Mouse (Mus musculus): ENCODE measurements around the gene Tmem184a. TPM values are rescaled to one million over a fixed set of nuclear protein-coding genes. Genes with fewer than 3 reads are reported as not detected.

Tmem184a gene
- polyA plus RNA-seq, 1 experiment from 2014 or later, result 39.7 TPM

GRCm38 (mm10) chr5:139797473-139798167, 22.1 kb downstream of the Tmem184a start:
- H3K27me3 ChIP-seq (ENCODE audit: control insufficient read depth, insufficient read depth, low read length), result no peaks in the 10 kb centered on the region
- 0 out of 2 replicates have a peak, but pooled peaks have one; percentile 18 for ATAC-seq (ENCODE audit: insufficient read depth, low FRiP score)
- peaks cover 56% of the 10 kb centered on the region for H3K4me1 ChIP-seq (ENCODE audit: control insufficient read depth, insufficient read depth, low read length)
- H3K36me3 ChIP-seq (ENCODE audit: control insufficient read depth, insufficient read depth, low read length), result no peaks in the 10 kb centered on the region
- peak overlapping the region; percentile 85 for H3K27ac ChIP-seq (ENCODE audit: low read length)
- peak overlapping the region; percentile 55 for H3K4me2 ChIP-seq (ENCODE audit: low read depth, low read length)
- WGBS, result 32% methylated on average over 11 of the region's 11 CpGs
- H3K4me3 ChIP-seq (replicated peaks; ENCODE audit: low read length), result no peak overlapping the region; the same call in 1 of the 2 replicates
- no peaks in the 10 kb centered on the region for H3K9me3 ChIP-seq (replicated peaks; ENCODE audit: control insufficient read depth, low read length)
- peak overlapping the region; percentile 66 for H3K9ac ChIP-seq (ENCODE audit: low read length)

- H3K9ac ChIP-seq (ENCODE audit: low read length), result peak overlapping the region; percentile 66
- peak overlapping the region; percentile 55 for H3K4me2 ChIP-seq (ENCODE audit: low read depth, low read length)
- H3K4me3 ChIP-seq (replicated peaks; ENCODE audit: low read length), result peak overlapping the region; percentile 32
- ATAC-seq (ENCODE audit: insufficient read depth, low FRiP score), result peak; percentile 84
- H3K9me3 ChIP-seq (replicated peaks; ENCODE audit: control insufficient read depth, low read length), result no peaks in the 10 kb centered on the region
- peaks cover 63% of the 10 kb centered on the region for H3K4me1 ChIP-seq (ENCODE audit: control insufficient read depth, insufficient read depth, low read length)
- 7% methylated on average over 13 of the region's 13 CpGs for WGBS
- H3K36me3 ChIP-seq (ENCODE audit: control insufficient read depth, insufficient read depth, low read length), result no peaks in the 10 kb centered on the region
- peak overlapping the region; percentile 85 for H3K27ac ChIP-seq (ENCODE audit: low read length)
- no peaks in the 10 kb centered on the region for H3K27me3 ChIP-seq (ENCODE audit: control insufficient read depth, insufficient read depth, low read length)
Measured at GRCm38 (mm10) chr5:139796900-139797299, 22.8 kb downstream of the Tmem184a start.

- no peaks in the 10 kb centered on the region for H3K9me3 ChIP-seq (replicated peaks; ENCODE audit: control insufficient read depth, low read length)
- H3K36me3 ChIP-seq (ENCODE audit: control insufficient read depth, insufficient read depth, low read length), result no peaks in the 10 kb centered on the region
- WGBS, result 71% methylated on average over 9 of the region's 9 CpGs
- H3K4me3 ChIP-seq (replicated peaks; ENCODE audit: low read length), result no peak overlapping the region
- H3K4me2 ChIP-seq (ENCODE audit: low read depth, low read length), result peak overlapping the region; percentile 55; the same call in 1 of the 2 replicates
- peak overlapping the region; percentile 82 for H3K27ac ChIP-seq (ENCODE audit: low read length)
- peaks cover 64% of the 10 kb centered on the region for H3K4me1 ChIP-seq (ENCODE audit: control insufficient read depth, insufficient read depth, low read length)
- H3K27me3 ChIP-seq (ENCODE audit: control insufficient read depth, insufficient read depth, low read length), result no peaks in the 10 kb centered on the region
- peak overlapping the region; percentile 63 for H3K9ac ChIP-seq (ENCODE audit: low read length)
- no peak for ATAC-seq (ENCODE audit: insufficient read depth, low FRiP score)
Measured at GRCm38 (mm10) chr5:139796001-139796620, 23.6 kb downstream of the Tmem184a start.

- ATAC-seq (ENCODE audit: insufficient read depth, low FRiP score), result no peak
- H3K27ac ChIP-seq (ENCODE audit: low read length), result no peak overlapping the region
- H3K27me3 ChIP-seq (ENCODE audit: control insufficient read depth, insufficient read depth, low read length), result no peaks in the 10 kb centered on the region
- no peak overlapping the region for H3K4me2 ChIP-seq (ENCODE audit: low read depth, low read length)
- H3K9me3 ChIP-seq (replicated peaks; ENCODE audit: control insufficient read depth, low read length), result no peaks in the 10 kb centered on the region
- WGBS, result 56% methylated on average over 10 of the region's 10 CpGs
- peak overlapping the region; percentile 29; the same call in 1 of the 2 replicates for H3K9ac ChIP-seq (ENCODE audit: low read length)
- H3K4me3 ChIP-seq (replicated peaks; ENCODE audit: low read length), result no peak overlapping the region
- no peaks in the 10 kb centered on the region for H3K36me3 ChIP-seq (ENCODE audit: control insufficient read depth, insufficient read depth, low read length)
- peaks cover 67% of the 10 kb centered on the region for H3K4me1 ChIP-seq (ENCODE audit: control insufficient read depth, insufficient read depth, low read length)
Measured at GRCm38 (mm10) chr5:139794938-139795337, 24.8 kb downstream of the Tmem184a start.

- WGBS, result 82% methylated on average over 5 of the region's 5 CpGs
- Histone ChIP-seq H3K27ac (ENCODE audit: low read length) (peak overlapping the region; percentile 90), H3K9me3 (replicated peaks; ENCODE audit: control insufficient read depth, low read length) (no peaks in the 10 kb centered on the region), H3K9ac (ENCODE audit: low read length) (peak overlapping the region; percentile 76; the same call in 1 of the 2 replicates), H3K4me1 (ENCODE audit: control insufficient read depth, insufficient read depth, low read length) (peaks cover 67% of the 10 kb centered on the region), H3K4me2 (ENCODE audit: low read depth, low read length) (peak overlapping the region; percentile 92), H3K4me3 (replicated peaks; ENCODE audit: low read length) (peak overlapping the region; percentile 77), H3K36me3 (ENCODE audit: control insufficient read depth, insufficient read depth, low read length) (no peaks in the 10 kb centered on the region), H3K27me3 (ENCODE audit: control insufficient read depth, insufficient read depth, low read length) (no peaks in the 10 kb centered on the region)
- no peak for ATAC-seq (ENCODE audit: insufficient read depth, low FRiP score)
Measured at GRCm38 (mm10) chr5:139794137-139794536, 25.6 kb downstream of the Tmem184a start.

- peak; percentile 19; the same call in 1 of the 2 replicates for ATAC-seq (ENCODE audit: insufficient read depth, low FRiP score)
- 21% methylated on average over 11 of the region's 11 CpGs for WGBS
- H3K9ac ChIP-seq (ENCODE audit: low read length), result peak overlapping the region; percentile 76
Measured at GRCm38 (mm10) chr5:139793338-139794089, 26.2 kb downstream of the Tmem184a start.

GRCm38 (mm10) chr5:139792966-139793337, 26.8 kb downstream of the Tmem184a start:
- Histone ChIP-seq H3K27me3 (ENCODE audit: control insufficient read depth, insufficient read depth, low read length) (no peaks in the 10 kb centered on the region), H3K27ac (ENCODE audit: low read length) (peak overlapping the region; percentile 90), H3K9ac (ENCODE audit: low read length) (peak overlapping the region; percentile 76), H3K4me3 (replicated peaks; ENCODE audit: low read length) (peak overlapping the region; percentile 77), H3K4me2 (ENCODE audit: low read depth, low read length) (peak overlapping the region; percentile 92), H3K9me3 (replicated peaks; ENCODE audit: control insufficient read depth, low read length) (no peaks in the 10 kb centered on the region), H3K36me3 (ENCODE audit: control insufficient read depth, insufficient read depth, low read length) (no peaks in the 10 kb centered on the region), H3K4me1 (ENCODE audit: control insufficient read depth, insufficient read depth, low read length) (peaks cover 61% of the 10 kb centered on the region)
- 23% methylated on average over 3 of the region's 3 CpGs for WGBS
- ATAC-seq (ENCODE audit: insufficient read depth, low FRiP score), result no peak

More at GRCm38 (mm10) chr5:139793338-139794089, 26.2 kb downstream of the Tmem184a start:
- no peaks in the 10 kb centered on the region for H3K36me3 ChIP-seq (ENCODE audit: control insufficient read depth, insufficient read depth, low read length)
- H3K4me2 ChIP-seq (ENCODE audit: low read depth, low read length), result peak overlapping the region; percentile 92
- H3K4me3 ChIP-seq (replicated peaks; ENCODE audit: low read length), result peak overlapping the region; percentile 77
- peak overlapping the region; percentile 90 for H3K27ac ChIP-seq (ENCODE audit: low read length)
- H3K4me1 ChIP-seq (ENCODE audit: control insufficient read depth, insufficient read depth, low read length), result peaks cover 66% of the 10 kb centered on the region
- no peaks in the 10 kb centered on the region for H3K9me3 ChIP-seq (replicated peaks; ENCODE audit: control insufficient read depth, low read length)
- no peaks in the 10 kb centered on the region for H3K27me3 ChIP-seq (ENCODE audit: control insufficient read depth, insufficient read depth, low read length)

- H3K4me2 ChIP-seq (ENCODE audit: low read depth, low read length), result peak overlapping the region; percentile 92
- peak overlapping the region; percentile 76 for H3K9ac ChIP-seq (ENCODE audit: low read length)
- H3K9me3 ChIP-seq (replicated peaks; ENCODE audit: control insufficient read depth, low read length), result no peaks in the 10 kb centered on the region
- H3K4me1 ChIP-seq (ENCODE audit: control insufficient read depth, insufficient read depth, low read length), result peaks cover 54% of the 10 kb centered on the region
- H3K36me3 ChIP-seq (ENCODE audit: control insufficient read depth, insufficient read depth, low read length), result no peaks in the 10 kb centered on the region
- peak overlapping the region; percentile 77 for H3K4me3 ChIP-seq (replicated peaks; ENCODE audit: low read length)
- H3K27ac ChIP-seq (ENCODE audit: low read length), result peak overlapping the region; percentile 90
- ATAC-seq (ENCODE audit: insufficient read depth, low FRiP score), result no peak
- no peaks in the 10 kb centered on the region for H3K27me3 ChIP-seq (ENCODE audit: control insufficient read depth, insufficient read depth, low read length)
- WGBS, result 13% methylated on average over 11 of the region's 11 CpGs
Measured at GRCm38 (mm10) chr5:139792159-139792775, 27.4 kb downstream of the Tmem184a start.

Measured in stomach, embryonic 16.5 days (tissue).